Mouse (Mus musculus): ENCODE results near the gene Tceal8. TPM values are rescaled to one million over a fixed set of nuclear protein-coding genes. Genes with fewer than 3 reads are reported as not detected.

Gene Tceal8
- polyA plus RNA-seq, 1 experiment, result 72.0 TPM

DNA sequence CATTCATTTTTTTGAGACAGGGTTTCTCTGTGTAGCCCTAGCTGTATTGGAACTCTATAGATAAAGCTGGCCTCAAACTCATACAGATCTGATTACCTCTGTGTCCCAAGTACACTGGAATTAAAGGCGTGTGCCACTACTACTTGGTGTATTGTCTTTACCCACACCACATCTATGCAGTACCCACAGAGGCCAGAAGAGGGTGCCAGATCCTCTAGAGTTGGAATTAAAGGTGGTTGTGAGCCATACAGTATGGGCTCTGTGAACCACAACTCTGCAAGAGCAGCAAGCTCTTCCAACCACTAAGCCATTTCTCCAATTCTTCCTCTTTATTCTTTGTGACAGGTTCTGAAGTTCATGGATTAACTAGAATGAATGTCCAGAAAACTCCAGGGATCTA, 24.7 kb upstream of the Tceal8 start:
- Histone ChIP-seq H3K27ac (ENCODE audit: insufficient read depth, low read length) (no peak overlapping the region), H3K27me3 (ENCODE audit: control insufficient read depth, insufficient read depth, low read length) (no peaks in the 10 kb centered on the region), H3K4me1 (ENCODE audit: control insufficient read depth, insufficient read depth, low read length) (no peaks in the 10 kb centered on the region), H3K4me3 (replicated peaks; ENCODE audit: insufficient read depth, low read depth, low read length) (no peak overlapping the region)
- WGBS, result 52% methylated on average over 1 of the region's 1 CpGs
- peak in 1 of 2 experiments; percentile 48 for DNase-seq
- TF ChIP-seq POLR2A (IDR thresholded peaks at IDR 0.05; ENCODE audit: borderline replicate concordance, insufficient read depth, low read length) (no peak), CTCF (IDR thresholded peaks at IDR 0.05; ENCODE audit: borderline replicate concordance, insufficient read depth, low read depth, low read length) (peak; percentile 32; the same call in 1 of the 2 replicates)

DNA sequence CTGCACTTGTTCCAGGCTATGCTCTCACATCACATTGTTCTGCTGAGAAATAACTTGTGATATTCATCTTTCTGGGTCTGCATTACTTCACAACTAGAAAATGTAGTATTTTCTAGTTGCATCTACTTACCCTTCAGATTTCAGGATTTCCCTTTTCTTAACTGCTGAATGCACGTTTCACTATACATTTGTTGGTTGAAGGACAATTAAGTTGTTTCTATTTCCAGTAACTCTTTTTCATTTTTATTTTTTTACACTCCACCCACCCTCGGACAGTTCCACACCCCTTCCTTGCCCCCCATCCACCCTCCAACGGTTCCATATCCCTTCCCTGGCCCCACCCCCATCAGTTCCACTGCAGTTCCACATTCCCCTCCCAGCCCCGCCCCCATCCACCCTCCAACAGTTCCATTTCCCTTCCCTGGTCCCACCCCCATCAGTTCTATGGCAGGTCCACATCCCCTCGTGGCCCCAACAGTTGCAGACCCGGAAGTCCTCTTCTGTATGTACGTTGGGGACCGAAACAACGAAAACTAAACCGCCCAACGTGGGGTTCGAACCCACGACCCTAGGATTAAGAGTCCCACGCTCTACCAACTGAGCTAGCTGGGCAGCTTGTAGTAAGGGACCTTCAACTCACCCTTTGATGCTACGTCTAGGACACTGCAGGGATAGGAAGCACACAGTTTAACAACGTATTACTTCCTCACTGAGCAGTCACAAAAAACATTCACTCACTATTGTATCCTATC, 23.2 kb upstream of the Tceal8 start:
- DNase-seq, result no peak
- Histone ChIP-seq H3K27me3 (ENCODE audit: control insufficient read depth, insufficient read depth, low read length) (no peaks in the 10 kb centered on the region), H3K4me1 (ENCODE audit: control insufficient read depth, insufficient read depth, low read length) (no peaks in the 10 kb centered on the region), H3K4me3 (replicated peaks; ENCODE audit: insufficient read depth, low read depth, low read length) (no peak overlapping the region), H3K27ac (ENCODE audit: insufficient read depth, low read length) (no peak overlapping the region)
- TF ChIP-seq POLR2A (IDR thresholded peaks at IDR 0.05; ENCODE audit: borderline replicate concordance, insufficient read depth, low read length), result no peak
- TF ChIP-seq CTCF (IDR thresholded peaks at IDR 0.05; ENCODE audit: borderline replicate concordance, insufficient read depth, low read depth, low read length), result no peak
- 78% methylated on average over 16 of the region's 16 CpGs for WGBS

GRCm38 (mm10) chrX:136183107-136183506, 11.0 kb upstream of the Tceal8 start:
- Histone ChIP-seq H3K27me3 (ENCODE audit: control insufficient read depth, insufficient read depth, low read length) (no peaks in the 10 kb centered on the region), H3K4me3 (replicated peaks; ENCODE audit: insufficient read depth, low read depth, low read length) (no peak overlapping the region), H3K4me1 (ENCODE audit: control insufficient read depth, insufficient read depth, low read length) (no peaks in the 10 kb centered on the region), H3K27ac (ENCODE audit: insufficient read depth, low read length) (no peak overlapping the region)
- DNase-seq, result no peak
- TF ChIP-seq CTCF (IDR thresholded peaks at IDR 0.05; ENCODE audit: borderline replicate concordance, insufficient read depth, low read depth, low read length) (no peak), POLR2A (IDR thresholded peaks at IDR 0.05; ENCODE audit: borderline replicate concordance, insufficient read depth, low read length) (no peak)
- 89% methylated on average over 1 of the region's 1 CpGs for WGBS

- DNase-seq, result no peak
- no peaks in the 10 kb centered on the region for H3K27me3 ChIP-seq (ENCODE audit: control insufficient read depth, insufficient read depth, low read length)
- H3K27ac ChIP-seq (ENCODE audit: insufficient read depth, low read length), result no peak overlapping the region
- no peaks in the 10 kb centered on the region for H3K4me1 ChIP-seq (ENCODE audit: control insufficient read depth, insufficient read depth, low read length)
- 27% methylated on average over 11 of the region's 11 CpGs for WGBS
- TF ChIP-seq POLR2A (IDR thresholded peaks at IDR 0.05; ENCODE audit: borderline replicate concordance, insufficient read depth, low read length) (no peak), CTCF (IDR thresholded peaks at IDR 0.05; ENCODE audit: borderline replicate concordance, insufficient read depth, low read depth, low read length) (no peak)
- no peak overlapping the region for H3K4me3 ChIP-seq (replicated peaks; ENCODE audit: insufficient read depth, low read depth, low read length)
Observed at GRCm38 (mm10) chrX:136180897-136181553, 8.9 kb upstream of the Tceal8 start.

- DNase-seq, result peak in 1 of 2 experiments; percentile 2
- Histone ChIP-seq H3K4me1 (ENCODE audit: control insufficient read depth, insufficient read depth, low read length) (no peaks in the 10 kb centered on the region), H3K27ac (ENCODE audit: insufficient read depth, low read length) (no peak overlapping the region), H3K27me3 (ENCODE audit: control insufficient read depth, insufficient read depth, low read length) (no peaks in the 10 kb centered on the region), H3K4me3 (replicated peaks; ENCODE audit: insufficient read depth, low read depth, low read length) (peak overlapping the region; percentile 84)
- TF ChIP-seq CTCF (IDR thresholded peaks at IDR 0.05; ENCODE audit: borderline replicate concordance, insufficient read depth, low read depth, low read length), result no peak
- TF ChIP-seq POLR2A (IDR thresholded peaks at IDR 0.05; ENCODE audit: borderline replicate concordance, insufficient read depth, low read length), result no peak
- 7% methylated on average over 10 of the region's 10 CpGs for WGBS
Observed at GRCm38 (mm10) chrX:136172786-136173185, 644 bp upstream of the Tceal8 start.

GRCm38 (mm10) chrX:136171189-136172117, 689 bp downstream of the Tceal8 start:
- H3K4me3 ChIP-seq (replicated peaks; ENCODE audit: insufficient read depth, low read depth, low read length), result peak overlapping the region; percentile 84
- DNase-seq, result peak; percentile 49 to 66
- no peaks in the 10 kb centered on the region for H3K27me3 ChIP-seq (ENCODE audit: control insufficient read depth, insufficient read depth, low read length)
- no peaks in the 10 kb centered on the region for H3K4me1 ChIP-seq (ENCODE audit: control insufficient read depth, insufficient read depth, low read length)
- H3K27ac ChIP-seq (ENCODE audit: insufficient read depth, low read length), result peak overlapping the region; percentile 94
- 6% methylated on average over 24 of the region's 24 CpGs for WGBS
- TF ChIP-seq CTCF (IDR thresholded peaks at IDR 0.05; ENCODE audit: borderline replicate concordance, insufficient read depth, low read depth, low read length) (no peak), POLR2A (IDR thresholded peaks at IDR 0.05; ENCODE audit: borderline replicate concordance, insufficient read depth, low read length) (no peak)

GRCm38 (mm10) chrX:136170625-136171024, 1.5 kb downstream of the Tceal8 start:
- WGBS, result 43% methylated on average over 10 of the region's 10 CpGs
- H3K27me3 ChIP-seq (ENCODE audit: control insufficient read depth, insufficient read depth, low read length), result no peaks in the 10 kb centered on the region
- no peak for DNase-seq
- no peaks in the 10 kb centered on the region for H3K4me1 ChIP-seq (ENCODE audit: control insufficient read depth, insufficient read depth, low read length)
- TF ChIP-seq POLR2A (IDR thresholded peaks at IDR 0.05; ENCODE audit: borderline replicate concordance, insufficient read depth, low read length) (no peak), CTCF (IDR thresholded peaks at IDR 0.05; ENCODE audit: borderline replicate concordance, insufficient read depth, low read depth, low read length) (no peak)
- no peak overlapping the region for H3K4me3 ChIP-seq (replicated peaks; ENCODE audit: insufficient read depth, low read depth, low read length)
- H3K27ac ChIP-seq (ENCODE audit: insufficient read depth, low read length), result no peak overlapping the region
